Mouse (Mus musculus): ENCODE data around the gene Enho.

GRCm38 (mm10) chr4:41658566-41659384, 18.7 kb upstream of the Enho start:
- TF ChIP-seq CTCF (conservative IDR thresholded peaks at IDR 0.05; ENCODE audit: low read length) (no peak), POU5F1 (IDR thresholded peaks at IDR 0.05; ENCODE audit: borderline replicate concordance, low read length) (no peak)
